Mouse (Mus musculus) lung, embryonic 15.5 days (tissue): ENCODE data around the gene Prom1. TPM values are rescaled to one million over a fixed set of nuclear protein-coding genes. Genes with fewer than 3 reads are reported as not detected.

Source experiments
- ATAC-seq: fragments of 200-750 bp; cut with Nextera tagmentation; 2 replicates; pipeline ENCODE4 v1.8.0; 2017; ENCODE audit warnings: moderate number of reproducible peaks, borderline replicate concordance; ENCODE audit not compliant: low FRiP score, low TSS enrichment; ENCODE audit errors: extremely low read depth
- H3K27ac ChIP-seq: fragments of 300-500 bp; sonication (generic); 2 replicates; pipeline ENCODE4 v1.5.1; 2015; ENCODE audit warnings: moderate library complexity, mild to moderate bottlenecking, inconsistent platforms
- H3K27me3 ChIP-seq: fragments of 300-500 bp; sonication (generic); 2 replicates; pipeline ENCODE4 v1.6.1; 2015; ENCODE audit warnings: inconsistent platforms
- H3K36me3 ChIP-seq: fragments of 300-500 bp; sonication (generic); 2 replicates; pipeline ENCODE4 v1.6.1; 2015; ENCODE audit warnings: inconsistent platforms
- H3K4me1 ChIP-seq: fragments of 300-500 bp; sonication (generic); 2 replicates; pipeline ENCODE4 v1.6.1; 2015; ENCODE audit warnings: inconsistent platforms
- H3K4me2 ChIP-seq: fragments of 300-500 bp; sonication (generic); 2 replicates; pipeline ENCODE4 v1.6.1; 2015; ENCODE audit warnings: inconsistent platforms, mild to moderate bottlenecking, moderate library complexity
- H3K4me3 ChIP-seq: fragments of 300-500 bp; sonication (generic); 2 replicates; pipeline ENCODE4 v1.5.1; 2015; ENCODE audit warnings: mild to moderate bottlenecking, inconsistent platforms
- H3K9ac ChIP-seq: fragments of 300-500 bp; sonication (generic); 2 replicates; pipeline ENCODE4 v1.6.1; 2015; ENCODE audit warnings: inconsistent platforms
- H3K9me3 ChIP-seq: fragments of 300-500 bp; sonication (generic); 2 replicates; pipeline ENCODE4 v1.6.1; 2016; ENCODE audit warnings: inconsistent platforms
- WGBS: fragments of 180-500 bp; shearing (Covaris S2); methylation state at CpG from one replicate; pipeline ENCODE4 v1.1.7; 2015; 5-methylcytosine and 5-hydroxymethylcytosine counted together
- polyA plus RNA-seq: library from polyadenylated mRNA; unstranded; fragments of >200 nt; fragmentation: Nextera tagmentation; extraction: Ambion mirVana; gene quantifications from 2 replicates; pipeline ENCODE4 v1.2.1, GENCODE M21; 2015

The Prom1 gene
- polyA plus RNA-seq, 1 experiment from 2014 or later, result 43.0 TPM

DNA sequence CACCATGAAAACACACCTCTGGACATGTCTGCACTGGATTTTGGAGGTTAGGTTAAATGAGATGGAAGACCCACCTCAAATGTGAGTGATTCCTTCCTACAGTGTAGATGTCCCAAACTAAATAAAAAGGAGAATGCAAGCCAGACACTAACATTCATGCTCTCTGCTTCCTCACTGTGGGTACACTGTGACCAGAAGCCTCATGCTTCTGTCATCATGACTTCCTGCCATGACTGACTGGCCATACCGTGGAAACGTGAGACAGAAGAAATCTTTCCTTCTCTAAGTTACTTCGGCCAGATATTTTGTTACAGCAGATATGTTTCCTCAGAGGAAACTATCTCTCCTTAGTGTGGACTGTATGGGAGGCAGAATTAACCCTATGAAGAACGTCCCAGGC, 105.7 kb downstream of the Prom1 start:
- Histone ChIP-seq H3K4me1 (no peaks in the 10 kb centered on the region), H3K36me3 (no peaks in the 10 kb centered on the region), H3K27me3 (no peaks in the 10 kb centered on the region), H3K4me2 (no peak overlapping the region), H3K27ac (no peak overlapping the region), H3K9me3 (no peaks in the 10 kb centered on the region), H3K4me3 (no peak overlapping the region), H3K9ac (no peak overlapping the region)
- 70% methylated on average over 4 of the region's 4 CpGs for WGBS
- no peak for ATAC-seq

DNA sequence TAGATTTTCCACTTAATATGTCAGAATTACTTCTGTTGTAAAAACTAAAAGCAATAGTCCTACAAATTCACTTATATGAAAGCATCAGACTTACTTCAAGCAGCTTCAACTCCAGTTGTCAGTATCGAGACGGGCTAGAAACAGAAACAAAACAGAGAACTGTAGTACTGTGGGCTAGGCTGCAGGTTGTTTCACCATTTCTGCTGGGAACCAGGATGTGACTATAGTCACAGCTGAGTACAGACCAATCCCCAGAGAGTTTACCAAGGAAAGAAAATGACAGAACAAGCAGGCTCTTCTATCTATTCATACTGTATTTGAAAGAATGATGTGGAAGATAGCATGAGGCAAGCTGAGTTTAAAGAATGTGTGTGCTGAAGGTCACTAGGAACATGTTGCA, 106.9 kb downstream of the Prom1 start:
- no peak overlapping the region for H3K4me3 ChIP-seq
- no peak overlapping the region for H3K9ac ChIP-seq
- H3K36me3 ChIP-seq, result no peaks in the 10 kb centered on the region
- no peaks in the 10 kb centered on the region for H3K9me3 ChIP-seq
- H3K4me1 ChIP-seq, result no peaks in the 10 kb centered on the region
- ATAC-seq, result no peak
- no peaks in the 10 kb centered on the region for H3K27me3 ChIP-seq
- H3K27ac ChIP-seq, result no peak overlapping the region
- WGBS, result 87% methylated on average over 2 of the region's 2 CpGs
- H3K4me2 ChIP-seq, result no peak overlapping the region

DNA sequence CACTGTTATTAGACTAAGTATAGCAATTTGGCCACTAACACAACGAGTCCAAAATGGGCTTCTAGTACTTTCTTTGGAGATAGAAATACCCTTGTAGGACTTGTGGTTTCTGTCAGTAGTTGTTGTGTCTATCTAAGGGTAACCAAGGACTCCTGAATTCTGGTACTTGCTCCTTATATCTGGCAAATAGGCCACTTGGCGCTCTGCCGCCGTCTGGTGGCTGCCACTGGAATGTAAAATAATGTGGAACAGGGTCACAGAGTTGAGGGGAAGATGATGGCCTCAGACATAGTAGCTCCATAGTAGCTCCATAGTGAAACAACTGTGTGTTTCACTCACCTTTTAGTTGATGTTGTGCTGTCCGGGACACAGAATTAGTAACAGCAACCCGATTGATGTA, 111.5 kb downstream of the Prom1 start:
- no peak; the same call in 1 of the 2 replicates for ATAC-seq
- H3K27ac ChIP-seq, result no peak overlapping the region
- no peak overlapping the region for H3K4me3 ChIP-seq
- H3K36me3 ChIP-seq, result no peaks in the 10 kb centered on the region
- no peak overlapping the region for H3K9ac ChIP-seq
- H3K27me3 ChIP-seq, result no peaks in the 10 kb centered on the region
- no peak overlapping the region for H3K4me2 ChIP-seq
- 50% methylated on average over 6 of the region's 6 CpGs for WGBS
- H3K9me3 ChIP-seq, result no peaks in the 10 kb centered on the region
- no peaks in the 10 kb centered on the region for H3K4me1 ChIP-seq

DNA sequence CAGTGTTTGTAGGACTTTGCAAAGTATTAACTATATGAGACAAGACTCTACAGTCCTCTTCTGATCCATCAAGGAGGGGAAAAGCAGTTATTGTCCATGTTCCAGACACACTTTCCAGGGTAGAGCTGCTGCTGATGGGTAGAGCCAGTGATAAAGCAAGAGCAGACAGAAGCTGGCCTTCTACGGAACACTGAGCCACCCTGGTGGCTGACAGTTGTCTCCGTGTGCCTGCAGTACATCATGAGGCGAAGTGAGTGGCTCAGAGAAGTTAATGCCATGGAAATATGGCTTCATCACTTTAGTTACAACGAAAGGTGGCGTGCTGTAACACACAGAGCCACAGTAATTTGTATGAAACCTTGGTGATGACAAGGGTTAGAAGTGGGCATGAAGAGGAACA, 112.8 kb downstream of the Prom1 start:
- H3K9ac ChIP-seq, result no peak overlapping the region
- no peaks in the 10 kb centered on the region for H3K27me3 ChIP-seq
- H3K36me3 ChIP-seq, result no peaks in the 10 kb centered on the region
- H3K27ac ChIP-seq, result no peak overlapping the region
- H3K4me3 ChIP-seq, result no peak overlapping the region
- no peaks in the 10 kb centered on the region for H3K4me1 ChIP-seq
- WGBS, result 79% methylated on average over 5 of the region's 5 CpGs
- H3K9me3 ChIP-seq, result no peaks in the 10 kb centered on the region
- no peak for ATAC-seq
- H3K4me2 ChIP-seq, result no peak overlapping the region

DNA sequence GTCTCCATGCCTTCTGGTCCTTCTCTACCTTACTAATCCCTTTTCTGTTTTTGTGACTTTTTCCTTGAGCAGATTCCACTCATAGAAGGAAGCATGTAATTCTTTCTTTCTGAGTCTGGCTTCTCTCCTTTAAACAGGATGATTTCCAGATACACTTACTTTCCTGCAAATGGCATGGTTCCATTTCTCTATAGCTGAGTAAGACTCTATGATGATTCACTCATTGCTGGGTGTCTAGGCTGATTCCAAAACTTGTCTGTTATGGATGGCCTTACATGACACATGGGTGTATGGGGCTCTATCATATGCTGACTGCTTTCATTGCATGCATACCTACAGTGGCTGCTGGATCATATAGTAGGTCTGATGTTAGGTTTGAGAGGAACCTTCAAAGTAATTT, 115.6 kb downstream of the Prom1 start:
- no peak for ATAC-seq
- Histone ChIP-seq H3K36me3 (no peaks in the 10 kb centered on the region), H3K4me3 (no peak overlapping the region), H3K27me3 (no peaks in the 10 kb centered on the region), H3K4me1 (0 out of 2 replicates have a peak, but pooled peaks cover 6% of the 10 kb centered on the region), H3K4me2 (no peak overlapping the region), H3K27ac (no peak overlapping the region), H3K9ac (no peak overlapping the region), H3K9me3 (no peaks in the 10 kb centered on the region)

DNA sequence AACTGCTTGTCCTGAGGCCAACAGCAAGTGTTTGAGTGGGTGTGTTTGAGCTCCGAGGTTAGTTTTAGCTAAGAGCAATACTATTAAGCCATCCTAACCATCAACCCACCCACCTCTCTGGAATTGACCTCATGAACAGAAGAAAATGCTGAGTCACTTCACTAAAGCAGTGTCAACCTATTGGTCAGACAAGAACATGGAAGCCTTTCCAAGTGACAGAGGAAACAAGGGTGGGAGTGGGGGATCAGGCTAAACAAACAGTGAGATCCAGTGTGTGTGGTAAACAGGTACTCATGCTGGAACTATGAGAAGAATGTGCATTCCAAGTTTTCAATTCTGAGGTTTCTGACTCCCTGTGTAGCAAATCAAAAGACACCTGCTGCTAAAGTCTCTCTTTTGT, 118.9 kb downstream of the Prom1 start:
- ATAC-seq, result no peak
- Histone ChIP-seq H3K36me3 (no peaks in the 10 kb centered on the region), H3K4me2 (no peak overlapping the region), H3K9ac (no peak overlapping the region), H3K9me3 (no peaks in the 10 kb centered on the region), H3K4me1 (0 out of 2 replicates have a peak, but pooled peaks cover 6% of the 10 kb centered on the region), H3K27ac (peak overlapping the region; percentile 58; the same call in 1 of the 2 replicates), H3K4me3 (no peak overlapping the region), H3K27me3 (no peaks in the 10 kb centered on the region)
- 41% methylated on average over 1 of the region's 1 CpGs for WGBS

DNA sequence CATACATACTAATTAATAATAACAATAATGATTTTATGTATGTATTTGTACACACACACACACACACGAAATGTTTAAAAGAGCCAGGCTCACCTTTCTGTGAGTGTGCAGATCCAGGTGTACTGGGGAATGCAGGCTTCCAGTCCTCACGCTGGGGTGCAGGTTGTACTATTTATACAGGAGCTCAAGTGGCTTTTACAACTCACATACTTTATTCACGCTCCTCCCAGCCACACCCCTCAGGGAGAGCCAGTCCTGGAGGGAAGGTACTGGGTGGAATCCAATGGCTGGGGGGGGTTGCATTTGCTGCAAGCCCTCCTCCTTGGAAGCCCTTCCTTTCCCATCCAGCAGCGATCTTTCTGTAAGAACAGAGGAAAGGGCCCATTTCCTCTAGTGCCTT, 120.2 kb downstream of the Prom1 start, which contains the start of gene Fgfbp1:
Gene Fgfbp1 (minus strand): TSS at position 160 of the 400 bp plus-strand sequence.
- no peaks in the 10 kb centered on the region for H3K9me3 ChIP-seq
- H3K4me1 ChIP-seq, result 0 out of 2 replicates have a peak, but pooled peaks cover 6% of the 10 kb centered on the region
- WGBS, result 44% methylated on average over 4 of the region's 4 CpGs
- no peaks in the 10 kb centered on the region for H3K27me3 ChIP-seq
- H3K4me2 ChIP-seq, result peak within 1 kb of the TSS; percentile 26; the same call in 1 of the 2 replicates
- no peaks in the 10 kb centered on the region for H3K36me3 ChIP-seq
- peak; percentile 86; the same call in 1 of the 2 replicates for ATAC-seq
- peak within 1 kb of the TSS; percentile 58 for H3K27ac ChIP-seq
- H3K4me3 ChIP-seq, result peak within 1 kb of the TSS; percentile 20
- no peak within 1 kb of the TSS for H3K9ac ChIP-seq

DNA sequence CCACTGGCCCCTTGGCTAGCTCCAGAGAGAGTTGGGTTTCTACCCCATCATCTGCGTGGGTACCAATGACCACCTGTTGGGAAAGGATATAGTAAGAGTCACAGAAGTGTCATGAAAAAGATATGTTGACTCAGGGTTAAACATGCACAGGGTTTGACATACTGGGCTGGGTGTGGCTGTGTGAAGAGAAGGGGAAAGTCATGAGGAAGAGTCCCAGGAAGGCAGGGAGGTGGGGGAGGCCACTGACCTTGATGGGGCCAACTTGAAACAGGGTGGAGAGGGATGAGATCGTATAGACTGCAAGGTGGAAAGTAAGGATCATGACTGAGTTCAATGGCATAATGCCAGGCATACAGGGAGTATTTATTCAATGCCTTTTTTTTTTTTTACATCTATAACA, 121.4 kb downstream of the Prom1 start:
- no peaks in the 10 kb centered on the region for H3K9me3 ChIP-seq

DNA sequence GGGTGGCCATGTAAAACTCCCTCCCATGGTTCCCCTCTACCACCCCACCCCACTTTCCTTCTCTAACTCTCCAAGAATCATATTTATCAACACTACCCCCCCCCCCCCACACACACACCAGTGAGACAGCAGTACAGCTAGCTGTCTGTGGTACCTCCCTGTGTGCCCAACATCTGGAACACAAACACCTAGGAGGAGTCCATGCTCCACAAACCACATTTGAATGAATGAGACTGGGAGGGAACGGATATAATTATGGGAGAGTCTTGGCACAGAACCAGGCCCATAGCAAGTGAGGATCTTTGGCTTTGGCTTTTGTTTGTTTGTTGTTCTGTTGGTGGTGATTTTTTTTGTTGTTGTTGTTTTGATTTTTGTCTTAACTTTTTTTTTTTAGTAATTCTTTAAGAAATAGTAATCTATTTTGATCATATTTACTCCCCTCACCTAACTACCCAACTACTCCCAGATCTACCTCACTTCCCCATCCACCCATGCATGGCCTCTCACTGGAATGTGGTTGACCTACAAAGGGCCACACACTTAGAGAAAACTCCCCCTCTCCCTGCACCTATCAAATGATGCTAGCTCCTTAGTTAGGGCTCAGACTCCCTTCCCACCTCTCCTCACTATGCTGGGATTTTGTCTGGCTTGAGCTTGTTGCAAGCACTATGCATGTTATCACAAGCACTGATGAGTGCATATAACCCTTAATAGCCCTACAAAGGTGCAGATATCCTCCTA, 124.8 kb downstream of the Prom1 start:
- Histone ChIP-seq H3K9ac (no peak overlapping the region), H3K4me3 (no peak overlapping the region), H3K27me3 (no peaks in the 10 kb centered on the region), H3K27ac (no peak overlapping the region), H3K36me3 (no peaks in the 10 kb centered on the region), H3K9me3 (no peaks in the 10 kb centered on the region), H3K4me1 (no peaks in the 10 kb centered on the region), H3K4me2 (no peak overlapping the region)
- 61% methylated on average over 1 of the region's 1 CpGs for WGBS
- ATAC-seq, result no peak

More for the DNA sequence above, 121.4 kb downstream of the Prom1 start:
- ATAC-seq, result no peak
- H3K4me2 ChIP-seq, result no peak overlapping the region
- H3K36me3 ChIP-seq, result no peaks in the 10 kb centered on the region
- H3K4me3 ChIP-seq, result no peak overlapping the region
- WGBS, result 55% methylated on average over 2 of the region's 2 CpGs
- H3K27me3 ChIP-seq, result no peaks in the 10 kb centered on the region
- H3K9ac ChIP-seq, result no peak overlapping the region
- 0 out of 2 replicates have a peak, but pooled peaks cover 6% of the 10 kb centered on the region for H3K4me1 ChIP-seq
- H3K27ac ChIP-seq, result no peak overlapping the region

DNA sequence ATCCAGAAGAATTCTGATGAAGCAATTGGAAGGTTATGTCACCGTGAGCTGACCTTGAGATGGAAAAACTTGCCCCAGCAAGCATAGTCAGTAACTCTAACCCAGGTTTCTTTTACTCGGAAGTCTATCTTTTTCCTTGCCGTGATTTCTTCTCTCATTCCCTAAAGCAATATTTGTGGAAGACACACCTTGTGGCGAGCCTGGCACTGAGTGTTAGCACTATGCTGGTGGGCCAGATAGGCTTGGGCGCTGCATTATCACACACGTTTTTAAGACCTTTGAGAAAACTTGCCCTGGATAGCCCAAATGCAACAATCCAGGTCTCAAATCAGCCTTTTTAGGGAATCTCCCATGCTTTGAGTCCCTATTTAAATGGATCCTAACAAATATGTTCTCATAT, 127.7 kb downstream of the Prom1 start:
- H3K9me3 ChIP-seq, result no peaks in the 10 kb centered on the region
- no peaks in the 10 kb centered on the region for H3K27me3 ChIP-seq
- H3K4me2 ChIP-seq, result no peak overlapping the region
- H3K36me3 ChIP-seq, result no peaks in the 10 kb centered on the region
- H3K9ac ChIP-seq, result no peak overlapping the region
- H3K4me1 ChIP-seq, result no peaks in the 10 kb centered on the region
- ATAC-seq, result no peak
- WGBS, result 74% methylated on average over 6 of the region's 6 CpGs
- H3K4me3 ChIP-seq, result no peak overlapping the region
- H3K27ac ChIP-seq, result no peak overlapping the region

DNA sequence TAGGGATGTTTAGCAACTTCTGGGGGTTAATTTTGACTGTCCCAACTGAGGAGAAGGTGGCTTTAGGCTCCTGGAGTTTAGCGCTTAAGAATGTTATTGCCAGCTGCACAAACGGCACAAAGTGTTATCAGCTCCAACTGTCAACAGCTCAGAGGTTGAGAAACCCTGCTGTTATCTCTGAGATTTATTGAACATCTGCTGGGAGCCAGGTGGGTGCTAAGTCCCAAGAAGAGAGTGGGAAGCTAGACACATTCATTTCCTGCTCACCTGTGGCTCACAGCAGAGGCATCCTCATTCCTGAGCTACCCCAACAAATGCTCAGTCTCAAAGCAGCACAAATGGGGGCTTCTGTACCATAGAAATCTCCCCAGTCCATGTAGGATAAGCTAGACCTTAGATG, 130.7 kb downstream of the Prom1 start:
- no peak for ATAC-seq
- H3K9ac ChIP-seq, result no peak overlapping the region
- no peaks in the 10 kb centered on the region for H3K9me3 ChIP-seq
- no peaks in the 10 kb centered on the region for H3K27me3 ChIP-seq
- no peak overlapping the region for H3K4me3 ChIP-seq
- no peak overlapping the region for H3K27ac ChIP-seq
- WGBS, result 20% methylated on average over 2 of the region's 2 CpGs
- no peak overlapping the region for H3K4me2 ChIP-seq
- no peaks in the 10 kb centered on the region for H3K36me3 ChIP-seq
- no peaks in the 10 kb centered on the region for H3K4me1 ChIP-seq

DNA sequence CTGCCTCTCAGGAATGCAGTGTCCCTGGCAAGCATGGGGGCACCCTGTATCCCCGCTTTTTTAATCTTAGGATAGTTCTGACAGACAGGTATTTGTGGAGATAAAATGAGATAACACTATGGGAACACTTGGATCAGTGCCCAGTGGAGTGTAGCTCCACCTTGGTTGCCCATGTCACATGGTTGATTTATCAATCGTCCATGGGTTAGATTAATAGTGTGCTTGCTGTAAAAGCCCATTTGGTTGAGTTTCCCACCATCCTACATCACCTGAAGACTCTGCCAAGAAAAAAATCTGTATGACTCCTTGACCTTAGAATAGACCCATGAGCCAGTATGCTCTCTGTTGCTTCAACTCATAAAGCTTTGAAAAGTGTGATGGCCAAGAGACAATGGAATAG, 131.3 kb downstream of the Prom1 start:
- no peaks in the 10 kb centered on the region for H3K4me1 ChIP-seq
- H3K4me3 ChIP-seq, result no peak overlapping the region
- H3K4me2 ChIP-seq, result no peak overlapping the region
- WGBS, result 58% methylated on average over 2 of the region's 2 CpGs
- no peaks in the 10 kb centered on the region for H3K36me3 ChIP-seq
- no peaks in the 10 kb centered on the region for H3K27me3 ChIP-seq
- no peak overlapping the region for H3K9ac ChIP-seq
- no peak overlapping the region for H3K27ac ChIP-seq
- ATAC-seq, result no peak
- no peaks in the 10 kb centered on the region for H3K9me3 ChIP-seq
